Mouse (Mus musculus) brain, embryonic 14.5 days (tissue): Measurements from ENCODE around the gene Usp48. TPM values are rescaled to one million over a fixed set of nuclear protein-coding genes. Genes with fewer than 3 reads are reported as not detected.

Experiments
- DNase-seq: peaks from one replicate; pipeline ENCODE4 v3.0.0-alpha.2; 2011; ENCODE audit warnings: low read depth
- CTCF ChIP-seq: fragments of 200-500 bp; IDR thresholded peaks from 2 replicates; pipeline ENCODE4 v1.5.1; 2012; ENCODE audit warnings: inconsistent platforms, mild to moderate bottlenecking, moderate library complexity, borderline replicate concordance; ENCODE audit not compliant: insufficient read depth, insufficient read length; ENCODE audit errors: extremely low read depth
- POLR2A ChIP-seq: fragments of 200-500 bp; IDR thresholded peaks from 2 replicates; pipeline ENCODE4 v1.6.1; 2012; ENCODE audit warnings: mild to moderate bottlenecking, inconsistent platforms, borderline replicate concordance; ENCODE audit not compliant: poor library complexity, insufficient read depth, insufficient read length, severe bottlenecking; ENCODE audit errors: extremely low read depth
- polyA plus RNA-seq: library from polyadenylated mRNA; depleted of rRNA; stranded (reverse); fragments of >200 nt; gene quantifications from 2 replicates; pipeline ENCODE4 v1.2.3, GENCODE M21; 2012

The Usp48 gene
- polyA plus RNA-seq, 1 experiment: 134 TPM

DNA sequence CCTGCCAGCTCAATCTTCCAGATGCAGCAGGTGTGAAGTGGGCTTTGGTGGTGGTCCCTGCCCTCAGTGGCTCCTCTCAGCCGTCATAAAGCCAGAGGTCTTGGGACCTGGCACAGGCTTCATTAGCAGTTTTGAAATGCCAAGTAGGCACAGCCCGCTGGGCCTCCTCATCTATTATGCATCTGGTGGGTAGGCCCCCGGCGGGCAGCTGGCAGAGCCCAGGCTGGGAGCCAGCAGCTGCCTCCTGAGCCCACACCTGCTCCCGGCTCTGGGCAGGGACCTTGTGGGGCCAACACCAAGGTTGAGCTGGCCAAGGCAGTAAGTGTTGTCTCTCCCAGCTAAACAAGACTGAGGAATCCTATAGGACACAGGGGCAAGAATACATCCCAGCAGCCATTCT, 92.7 kb downstream of the Usp48 start:
- DNase-seq: peak; percentile 66
- TF ChIP-seq CTCF (no peak), POLR2A (no peak)

DNA sequence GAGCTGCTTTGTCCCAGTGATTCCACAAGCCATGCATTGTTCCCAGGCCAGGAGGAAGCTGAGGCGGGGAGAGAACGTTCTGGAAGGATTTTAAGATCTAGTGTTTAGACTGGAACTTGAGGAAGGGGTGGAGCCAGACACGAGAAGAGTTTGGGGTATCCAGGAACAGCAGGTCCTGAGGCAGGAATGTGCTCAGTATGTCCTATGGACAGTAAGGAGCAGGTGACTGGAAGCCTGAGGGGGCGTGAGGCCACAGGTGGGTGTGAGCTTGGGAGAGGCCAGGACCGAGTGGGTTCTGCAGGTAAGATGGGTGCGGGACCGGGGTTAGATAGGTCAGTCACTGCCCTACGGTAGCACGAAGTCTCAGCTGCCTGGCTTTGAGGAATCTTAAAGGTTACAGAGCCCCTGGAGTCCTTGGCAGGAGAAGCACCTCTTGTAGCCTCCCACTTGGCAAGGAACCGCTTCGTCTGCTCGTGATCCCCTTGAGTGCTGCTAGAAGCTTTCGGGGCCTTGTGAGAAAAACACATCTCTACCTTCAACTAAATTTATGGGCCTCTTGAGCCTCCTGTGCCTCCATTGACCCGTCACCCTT, 93.8 kb downstream of the Usp48 start:
- no peak for TF ChIP-seq CTCF
- TF ChIP-seq POLR2A: no peak

DNA sequence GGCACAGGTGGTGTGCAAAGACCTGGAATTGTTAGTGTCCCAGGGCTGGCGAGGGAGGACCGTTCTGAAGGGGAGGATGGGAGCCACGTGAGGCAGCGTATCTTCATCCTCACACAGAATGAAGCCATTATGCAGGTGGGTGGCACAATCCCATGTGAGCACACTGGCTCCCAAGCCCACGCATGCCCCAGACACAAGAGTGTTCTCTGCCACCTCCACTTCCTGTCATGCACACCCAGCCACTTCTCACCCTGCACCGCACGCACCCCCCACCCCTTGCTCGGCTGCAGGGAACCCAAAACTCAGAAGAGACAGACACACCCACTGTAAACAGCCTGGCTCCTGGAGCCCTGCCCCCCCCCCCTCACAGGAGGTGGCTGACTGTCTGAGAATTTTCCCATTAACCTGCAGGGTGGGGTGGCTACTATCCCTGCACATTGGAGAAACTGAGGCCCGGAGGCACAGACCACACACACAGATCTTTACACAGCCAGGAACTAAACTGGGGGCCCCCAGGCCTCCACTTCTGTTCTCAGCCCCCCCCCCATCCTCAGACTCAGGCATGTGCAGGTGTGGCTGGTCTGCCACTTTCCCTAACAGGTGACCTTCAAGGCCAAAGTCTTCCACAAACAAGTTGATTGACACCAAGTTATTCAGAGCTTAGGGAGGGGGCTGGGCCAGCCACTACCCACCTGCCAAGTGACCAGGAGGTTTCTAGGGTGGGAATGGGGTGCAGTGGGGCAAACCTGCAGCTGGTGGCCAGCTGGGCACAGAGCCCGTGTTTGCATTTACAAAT, 98.8 kb downstream of the Usp48 start:
- no peak for DNase-seq
- TF ChIP-seq POLR2A (no peak), CTCF (no peak)

More for the DNA sequence above, 93.8 kb downstream of the Usp48 start:
- DNase-seq: no peak

DNA sequence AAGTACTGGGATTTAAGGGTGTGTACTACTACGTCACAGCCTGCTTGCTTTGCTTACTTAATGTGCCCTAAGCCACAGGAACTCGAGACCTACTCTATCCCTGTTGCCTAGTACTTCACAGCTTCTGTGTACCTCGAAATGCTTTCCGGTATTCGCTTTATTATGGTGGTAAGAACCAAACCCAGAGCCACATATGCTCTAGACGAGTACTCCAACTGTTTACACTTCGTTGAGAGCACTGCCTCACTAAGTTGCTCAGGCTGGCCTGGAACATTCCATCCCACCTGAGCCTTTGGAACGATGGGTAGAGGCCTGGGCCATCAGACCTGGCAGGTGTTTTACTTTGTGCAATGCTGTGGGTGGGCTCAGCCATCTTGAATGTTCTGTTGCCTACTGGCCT, 101.7 kb downstream of the Usp48 start:
- no peak for DNase-seq
- TF ChIP-seq POLR2A: no peak
- no peak for TF ChIP-seq CTCF

DNA sequence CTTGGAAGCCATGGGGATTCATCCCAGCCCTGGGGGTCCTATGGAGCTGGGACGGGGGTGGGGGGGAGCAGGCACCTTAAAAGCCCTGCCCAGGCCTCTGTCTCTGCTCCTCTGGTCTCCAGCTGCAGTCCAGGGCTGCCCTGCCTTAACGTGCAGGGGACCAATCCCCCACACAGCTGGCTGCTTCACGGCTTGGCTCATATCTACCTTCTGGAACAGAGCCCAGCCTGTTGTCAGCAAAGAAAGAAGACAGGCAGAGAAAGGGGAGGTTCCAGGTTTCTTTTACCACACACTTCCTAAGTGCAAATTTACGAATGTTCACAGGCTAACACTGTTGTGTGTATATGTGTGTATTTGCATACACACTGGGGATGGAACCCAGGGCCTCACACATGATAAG, 102.3 kb downstream of the Usp48 start:
- TF ChIP-seq POLR2A (no peak), CTCF (no peak)
- peak; percentile 69 for DNase-seq

DNA sequence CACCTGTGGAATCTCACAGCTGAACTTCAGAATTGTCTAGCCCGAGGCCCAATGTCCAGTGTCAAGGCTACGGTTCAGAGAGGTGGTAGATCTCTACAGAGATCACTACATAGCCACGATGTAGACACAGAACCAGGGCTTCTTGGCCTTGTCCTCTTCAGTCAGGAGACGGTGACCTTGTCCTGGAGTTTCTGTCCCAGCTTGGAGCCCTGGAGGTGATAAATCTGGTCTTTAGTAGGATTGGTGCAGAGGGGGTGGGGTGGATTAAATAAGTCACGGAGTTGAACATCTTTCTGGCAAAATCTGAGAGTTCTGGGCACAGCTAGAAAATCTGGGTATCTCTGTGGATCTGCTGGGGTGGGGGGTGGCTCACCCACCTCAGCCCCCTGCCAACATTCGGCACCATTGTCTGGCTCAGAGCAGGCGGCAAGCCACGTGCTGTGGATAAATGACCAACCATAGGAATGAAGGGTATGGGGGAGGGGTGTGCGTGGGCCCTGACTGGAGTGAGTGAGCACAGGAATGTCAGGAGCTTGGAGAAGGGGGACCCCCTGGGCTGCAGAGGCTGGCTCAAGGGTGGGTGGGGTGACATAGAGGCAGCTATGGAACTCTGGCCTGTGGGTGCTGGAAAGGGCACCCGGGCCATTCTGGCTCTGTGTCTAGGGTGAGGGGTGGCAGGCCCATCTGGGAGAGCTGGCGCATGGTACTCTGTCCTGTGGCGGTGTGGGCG, 103.8 kb downstream of the Usp48 start:
- DNase-seq: no peak
- TF ChIP-seq CTCF: no peak
- TF ChIP-seq POLR2A: no peak

DNA sequence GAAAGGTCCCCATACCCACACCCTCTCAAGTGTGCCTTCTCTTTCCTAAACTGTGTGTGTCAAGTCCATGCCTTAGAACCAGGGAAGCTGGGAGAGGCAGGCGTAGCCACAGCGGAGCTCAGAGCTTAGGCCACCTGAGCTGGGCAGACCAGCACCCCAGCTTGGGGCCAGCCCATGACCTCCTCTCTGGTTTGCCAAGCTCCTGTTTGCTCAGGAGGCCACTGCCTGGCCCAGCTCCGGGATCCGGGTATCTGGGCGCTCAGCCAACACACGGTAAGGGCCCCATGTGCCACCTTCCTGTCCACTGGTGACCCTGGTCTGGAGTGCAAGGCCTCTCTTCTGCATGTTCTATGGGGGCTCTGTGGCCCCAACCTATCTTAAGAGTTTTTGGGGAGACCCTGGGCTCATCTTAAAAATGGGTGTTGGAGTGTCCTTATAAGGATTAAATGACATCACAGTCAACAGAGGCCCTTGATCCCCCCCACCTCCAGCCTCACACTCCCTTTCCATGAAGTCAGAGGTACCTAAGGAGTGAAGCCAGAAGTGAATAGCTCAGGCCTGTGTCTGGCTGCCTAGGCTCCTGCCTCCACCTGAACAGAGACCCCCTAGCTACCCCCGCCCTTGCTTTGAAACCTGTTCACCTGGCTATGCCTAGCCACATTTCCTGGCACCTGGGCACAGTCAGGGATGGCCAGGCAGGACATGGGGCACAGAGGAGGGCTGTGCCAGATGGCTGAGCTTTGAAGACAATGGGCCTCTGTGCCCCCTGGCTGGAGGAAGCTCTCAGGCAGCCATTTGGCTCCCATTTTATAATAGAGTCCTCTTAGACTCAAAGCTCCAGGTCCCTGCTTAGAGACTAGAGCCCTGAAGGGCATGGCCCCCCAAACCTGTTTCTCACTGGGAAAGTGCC, 104.8 kb downstream of the Usp48 start:
- no peak for DNase-seq
- TF ChIP-seq CTCF (no peak), POLR2A (no peak)

DNA sequence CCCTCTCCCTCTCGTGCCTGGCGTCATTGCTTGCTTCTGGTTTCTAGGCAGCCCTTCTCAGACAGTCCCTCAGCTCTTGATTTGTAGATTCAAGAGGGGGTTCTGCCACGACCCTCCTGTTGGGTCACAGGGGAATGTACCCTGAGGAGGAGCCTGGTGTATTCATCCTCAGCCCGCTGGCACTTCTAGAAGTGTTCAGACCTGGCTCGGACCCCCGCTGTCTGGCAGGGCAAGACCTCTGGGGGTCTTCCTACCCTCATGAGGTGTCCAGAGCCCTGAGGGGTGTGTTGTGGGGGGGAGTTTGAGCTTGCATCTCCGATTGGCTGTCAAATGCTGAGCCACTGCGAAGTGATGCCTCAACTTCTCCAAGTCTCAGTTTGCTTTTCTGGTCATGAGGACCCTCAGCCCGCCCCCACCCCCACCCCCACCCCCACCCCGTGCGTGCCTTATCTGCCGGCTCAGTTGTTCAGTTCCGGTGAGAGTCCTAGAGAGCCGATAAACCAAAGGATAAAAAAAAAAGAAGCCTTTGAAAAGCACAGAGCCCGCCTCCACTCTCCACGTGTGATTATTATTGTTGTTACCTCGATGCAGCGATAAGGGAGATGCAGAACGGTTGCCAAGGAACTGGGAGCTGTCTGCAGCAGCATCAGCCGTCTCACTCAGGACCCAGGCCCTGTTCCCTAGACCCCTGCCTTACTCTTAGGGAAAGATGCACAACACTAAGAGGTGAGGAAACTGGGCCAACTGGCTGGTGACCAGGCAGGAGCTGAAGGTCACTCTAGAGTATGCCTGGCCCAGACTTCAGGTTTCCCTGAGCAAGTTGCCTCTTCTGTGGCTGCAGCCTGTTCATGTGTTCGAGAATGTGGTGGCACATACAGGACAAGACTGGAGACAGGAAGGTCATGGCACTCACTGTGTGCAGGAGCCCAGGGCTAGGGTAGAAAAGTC, 106.0 kb downstream of the Usp48 start:
- DNase-seq: no peak
- TF ChIP-seq POLR2A: no peak
- no peak for TF ChIP-seq CTCF

DNA sequence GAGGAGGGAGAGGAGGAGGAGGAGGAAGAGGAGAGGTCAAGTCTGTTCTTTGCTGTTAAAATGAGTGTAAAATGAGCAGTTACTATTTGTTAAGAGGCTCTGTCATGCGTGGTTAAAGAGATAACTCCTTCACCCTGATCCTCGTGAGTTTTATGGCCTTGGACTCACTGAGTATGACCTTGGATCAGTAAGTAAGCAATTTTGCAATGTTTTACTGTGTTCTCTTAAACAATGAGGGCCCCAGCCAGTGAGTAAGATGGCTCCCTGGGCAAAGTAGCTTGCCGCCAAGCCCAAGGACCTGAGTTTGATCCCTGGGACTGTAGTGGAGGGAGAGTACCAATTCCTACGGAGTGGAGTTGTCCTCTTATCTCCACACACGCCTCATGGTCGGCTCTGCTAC, 107.4 kb downstream of the Usp48 start:
- TF ChIP-seq CTCF (no peak), POLR2A (no peak)
- DNase-seq: no peak

DNA sequence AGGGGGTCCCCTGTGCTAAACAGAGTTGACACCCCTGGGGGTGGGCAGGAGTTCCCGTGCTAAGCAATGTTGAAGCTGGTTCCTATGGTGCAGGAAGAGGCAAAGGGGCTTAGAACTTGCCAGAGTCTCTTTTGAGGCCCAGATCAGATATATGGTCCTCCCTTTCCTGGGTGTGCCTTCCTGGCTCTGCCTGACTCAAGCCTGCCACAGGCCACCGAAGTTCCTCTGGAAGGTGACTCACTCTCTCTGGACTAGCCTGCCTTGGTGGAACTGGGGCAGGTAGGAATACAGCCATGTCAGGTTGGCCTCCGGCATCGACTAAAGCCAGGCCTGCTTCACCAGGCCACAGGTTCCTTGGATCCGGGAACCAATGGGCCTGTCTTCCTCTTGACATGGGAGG, 109.5 kb downstream of the Usp48 start:
- no peak for DNase-seq
- no peak for TF ChIP-seq POLR2A
- TF ChIP-seq CTCF: no peak

DNA sequence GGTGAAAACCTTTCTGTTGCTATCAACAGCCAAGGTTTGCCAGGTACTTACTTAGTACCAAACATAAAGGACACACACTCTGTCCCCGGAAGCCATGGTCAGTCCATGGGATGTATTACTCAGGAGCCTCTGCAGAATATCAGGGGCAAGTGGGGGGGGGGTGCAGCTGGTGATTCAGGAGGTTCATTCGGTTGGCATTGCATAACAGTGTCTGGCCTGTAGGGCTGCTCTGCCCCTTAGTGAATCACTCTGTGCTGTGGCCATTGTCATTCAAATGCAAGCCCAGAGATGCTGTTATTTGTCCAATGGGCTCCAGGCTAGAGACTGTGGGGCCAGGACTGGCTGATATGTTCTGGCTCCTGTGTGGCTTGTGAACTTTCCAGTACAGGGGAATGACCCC, 111.0 kb downstream of the Usp48 start:
- TF ChIP-seq POLR2A: no peak
- TF ChIP-seq CTCF: no peak
- no peak for DNase-seq
